Mouse (Mus musculus): Measurements from ENCODE around the gene Vps26a. TPM values are rescaled to one million over a fixed set of nuclear protein-coding genes. Genes with fewer than 3 reads are reported as not detected.

The Vps26a gene
- polyA plus RNA-seq, 1 experiment from 2014 or later: 57.5 TPM

DNA sequence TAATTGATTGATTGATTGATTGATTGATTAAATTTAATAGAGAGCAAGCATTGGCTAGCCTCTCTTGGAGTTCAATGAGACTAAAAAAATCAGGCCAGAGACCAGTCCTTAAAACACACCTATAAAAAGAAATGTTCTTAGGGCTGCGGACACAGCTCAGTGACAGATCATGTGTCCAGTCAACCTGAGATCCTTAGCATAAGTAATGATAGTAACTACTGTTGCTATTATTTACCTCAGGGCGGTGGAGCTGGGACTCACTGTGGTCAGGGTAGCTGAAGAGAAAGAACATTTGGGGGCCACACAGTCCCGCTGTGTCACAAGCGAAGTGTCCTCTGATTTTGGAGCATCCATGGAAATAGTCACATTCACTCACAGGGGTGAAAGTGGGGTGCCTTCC lies 26.2 kb upstream of the Vps26a start:
- H3K27ac ChIP-seq (ENCODE audit: low read depth, low read length): no peak overlapping the region
- WGBS: 91% methylated on average over 4 of the region's 4 CpGs
- H3K4me2 ChIP-seq (ENCODE audit: low read depth, low read length): no peak overlapping the region
- no peaks in the 10 kb centered on the region for H3K27me3 ChIP-seq (ENCODE audit: control insufficient read depth, insufficient read depth, low read length)
- H3K4me3 ChIP-seq (ENCODE audit: low read depth, low read length): no peak overlapping the region
- ATAC-seq (ENCODE audit: low read depth): no peak
- H3K4me1 ChIP-seq (ENCODE audit: control insufficient read depth, insufficient read depth, low read length): no peaks in the 10 kb centered on the region
- no peaks in the 10 kb centered on the region for H3K36me3 ChIP-seq (ENCODE audit: control insufficient read depth, insufficient read depth, low read length)
- H3K9me3 ChIP-seq (ENCODE audit: control insufficient read depth, low read length): no peaks in the 10 kb centered on the region
- no peak overlapping the region for H3K9ac ChIP-seq (replicated peaks; ENCODE audit: low read depth, low read length)

DNA sequence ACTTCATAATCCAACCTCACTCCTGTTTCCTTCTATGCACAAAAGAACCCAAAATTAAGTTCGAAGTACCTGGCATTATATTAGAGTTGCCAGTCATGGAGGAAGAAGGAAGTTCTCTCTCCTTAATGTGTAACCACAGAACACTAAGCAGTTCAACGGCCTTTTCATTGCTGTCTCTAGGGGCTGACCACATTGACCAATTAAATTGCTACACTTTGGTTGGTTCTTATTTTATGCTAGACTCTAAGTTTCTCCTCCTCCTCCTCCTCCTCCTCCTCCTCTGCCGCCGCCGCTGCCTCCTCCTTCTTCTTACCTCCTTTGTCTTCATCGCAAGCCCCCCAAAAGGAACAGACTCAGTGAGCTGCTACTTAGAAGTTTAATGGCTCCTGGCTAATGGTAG lies 24.9 kb upstream of the Vps26a start:
- H3K27ac ChIP-seq (ENCODE audit: low read depth, low read length): no peak overlapping the region
- 70% methylated on average over 6 of the region's 6 CpGs for WGBS
- no peaks in the 10 kb centered on the region for H3K9me3 ChIP-seq (ENCODE audit: control insufficient read depth, low read length)
- H3K4me3 ChIP-seq (ENCODE audit: low read depth, low read length): no peak overlapping the region
- H3K27me3 ChIP-seq (ENCODE audit: control insufficient read depth, insufficient read depth, low read length): no peaks in the 10 kb centered on the region
- H3K4me1 ChIP-seq (ENCODE audit: control insufficient read depth, insufficient read depth, low read length): no peaks in the 10 kb centered on the region
- no peaks in the 10 kb centered on the region for H3K36me3 ChIP-seq (ENCODE audit: control insufficient read depth, insufficient read depth, low read length)
- H3K4me2 ChIP-seq (ENCODE audit: low read depth, low read length): no peak overlapping the region
- ATAC-seq (ENCODE audit: low read depth): no peak
- H3K9ac ChIP-seq (replicated peaks; ENCODE audit: low read depth, low read length): no peak overlapping the region

DNA sequence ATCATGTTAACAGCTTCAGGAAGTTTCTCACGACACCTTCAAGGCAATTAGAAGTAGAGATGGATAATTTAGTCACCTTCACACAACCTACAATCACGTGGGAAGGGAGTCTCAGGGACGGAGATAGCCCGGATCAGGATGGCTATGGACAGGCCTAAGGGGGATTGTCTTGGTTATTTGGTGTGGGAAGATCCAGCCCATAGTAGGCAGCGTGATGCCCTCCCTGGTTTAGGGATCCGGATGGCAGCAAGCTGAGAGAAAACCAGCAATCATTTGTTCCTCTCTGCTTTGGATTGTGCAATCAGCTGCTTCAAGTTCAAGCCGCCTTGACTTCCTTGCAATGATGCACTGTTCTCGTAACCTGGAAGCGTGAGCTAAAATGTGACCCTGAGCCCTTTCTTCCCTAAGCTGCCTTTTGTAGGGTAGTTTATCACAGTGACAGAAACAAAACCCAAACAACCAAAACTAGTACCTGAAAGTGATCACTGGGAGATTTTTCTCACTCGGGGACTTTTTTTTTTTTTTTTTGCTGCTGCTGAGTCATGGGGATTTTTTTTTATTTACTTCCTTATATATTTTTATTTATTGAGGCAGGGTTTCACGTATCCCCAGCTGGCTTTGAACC lies 22.5 kb upstream of the Vps26a start:
- Histone ChIP-seq H3K36me3 (ENCODE audit: control insufficient read depth, insufficient read depth, low read length) (no peaks in the 10 kb centered on the region), H3K27me3 (ENCODE audit: control insufficient read depth, insufficient read depth, low read length) (no peaks in the 10 kb centered on the region), H3K4me1 (ENCODE audit: control insufficient read depth, insufficient read depth, low read length) (no peaks in the 10 kb centered on the region), H3K4me2 (ENCODE audit: low read depth, low read length) (no peak overlapping the region), H3K27ac (ENCODE audit: low read depth, low read length) (no peak overlapping the region), H3K9me3 (ENCODE audit: control insufficient read depth, low read length) (no peaks in the 10 kb centered on the region), H3K4me3 (ENCODE audit: low read depth, low read length) (no peak overlapping the region), H3K9ac (replicated peaks; ENCODE audit: low read depth, low read length) (no peak overlapping the region)
- ATAC-seq (ENCODE audit: low read depth): no peak
- 68% methylated on average over 11 of the region's 11 CpGs for WGBS

- 0 out of 2 replicates have a peak overlapping the region, but pooled peaks have one; percentile 23 for H3K27ac ChIP-seq (ENCODE audit: low read depth, low read length)
- WGBS: 12% methylated on average over 11 of the region's 11 CpGs
- no peak for ATAC-seq (ENCODE audit: low read depth)
- H3K4me1 ChIP-seq (ENCODE audit: control insufficient read depth, insufficient read depth, low read length): no peaks in the 10 kb centered on the region
- H3K36me3 ChIP-seq (ENCODE audit: control insufficient read depth, insufficient read depth, low read length): no peaks in the 10 kb centered on the region
- H3K9me3 ChIP-seq (ENCODE audit: control insufficient read depth, low read length): no peaks in the 10 kb centered on the region
- no peaks in the 10 kb centered on the region for H3K27me3 ChIP-seq (ENCODE audit: control insufficient read depth, insufficient read depth, low read length)
- peak overlapping the region; percentile 13; the same call in 1 of the 2 replicates for H3K4me3 ChIP-seq (ENCODE audit: low read depth, low read length)
- no peak overlapping the region for H3K9ac ChIP-seq (replicated peaks; ENCODE audit: low read depth, low read length)
- peak overlapping the region; percentile 43 for H3K4me2 ChIP-seq (ENCODE audit: low read depth, low read length)
Measured at GRCm38 (mm10) chr10:62508459-62508858, 21.9 kb upstream of the Vps26a start.

GRCm38 (mm10) chr10:62507591-62508308 lies 21.1 kb upstream of the Vps26a start:
- H3K9me3 ChIP-seq (ENCODE audit: control insufficient read depth, low read length): no peaks in the 10 kb centered on the region
- peak overlapping the region; percentile 13; the same call in 1 of the 2 replicates for H3K4me3 ChIP-seq (ENCODE audit: low read depth, low read length)
- peak overlapping the region; percentile 43; the same call in 1 of the 2 replicates for H3K4me2 ChIP-seq (ENCODE audit: low read depth, low read length)
- no peaks in the 10 kb centered on the region for H3K4me1 ChIP-seq (ENCODE audit: control insufficient read depth, insufficient read depth, low read length)
- H3K9ac ChIP-seq (replicated peaks; ENCODE audit: low read depth, low read length): no peak overlapping the region
- no peaks in the 10 kb centered on the region for H3K36me3 ChIP-seq (ENCODE audit: control insufficient read depth, insufficient read depth, low read length)
- H3K27ac ChIP-seq (ENCODE audit: low read depth, low read length): no peak overlapping the region
- WGBS: 19% methylated on average over 18 of the region's 18 CpGs
- no peak for ATAC-seq (ENCODE audit: low read depth)
- H3K27me3 ChIP-seq (ENCODE audit: control insufficient read depth, insufficient read depth, low read length): no peaks in the 10 kb centered on the region

GRCm38 (mm10) chr10:62507071-62507470 lies 20.5 kb upstream of the Vps26a start:
- 89% methylated on average over 4 of the region's 4 CpGs for WGBS
- H3K9me3 ChIP-seq (ENCODE audit: control insufficient read depth, low read length): no peaks in the 10 kb centered on the region
- H3K36me3 ChIP-seq (ENCODE audit: control insufficient read depth, insufficient read depth, low read length): no peaks in the 10 kb centered on the region
- no peak overlapping the region for H3K4me3 ChIP-seq (ENCODE audit: low read depth, low read length)
- no peak for ATAC-seq (ENCODE audit: low read depth)
- H3K4me2 ChIP-seq (ENCODE audit: low read depth, low read length): no peak overlapping the region
- H3K27me3 ChIP-seq (ENCODE audit: control insufficient read depth, insufficient read depth, low read length): no peaks in the 10 kb centered on the region
- H3K4me1 ChIP-seq (ENCODE audit: control insufficient read depth, insufficient read depth, low read length): no peaks in the 10 kb centered on the region
- no peak overlapping the region for H3K9ac ChIP-seq (replicated peaks; ENCODE audit: low read depth, low read length)
- H3K27ac ChIP-seq (ENCODE audit: low read depth, low read length): no peak overlapping the region

DNA sequence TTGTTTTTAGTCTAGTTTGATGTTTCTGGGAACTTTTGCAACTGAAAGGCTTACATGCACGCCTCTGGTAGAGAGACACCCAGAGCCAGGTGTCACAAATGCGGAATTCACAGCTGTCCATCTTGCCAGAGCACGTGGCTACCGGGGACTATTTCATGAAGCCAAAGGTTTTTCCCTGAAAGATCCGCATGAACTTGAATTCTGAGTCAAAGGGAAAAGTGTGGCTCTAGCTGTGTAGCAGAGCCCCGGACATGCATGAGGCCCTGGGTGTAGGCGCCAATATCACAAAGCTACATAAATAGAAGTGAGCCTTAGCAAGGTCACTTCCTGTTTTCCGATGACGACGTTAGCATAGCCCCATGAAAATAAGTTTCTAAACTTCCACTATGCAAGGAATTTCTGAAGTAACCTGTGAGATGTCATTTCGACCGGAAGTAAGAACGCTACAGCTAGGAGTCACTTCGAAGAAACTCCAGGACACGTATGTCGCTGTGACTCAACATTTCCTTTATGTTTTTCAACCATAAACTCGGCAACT lies 19.5 kb upstream of the Vps26a start:
- ATAC-seq (ENCODE audit: low read depth): no peak
- H3K4me1 ChIP-seq (ENCODE audit: control insufficient read depth, insufficient read depth, low read length): no peaks in the 10 kb centered on the region
- no peaks in the 10 kb centered on the region for H3K27me3 ChIP-seq (ENCODE audit: control insufficient read depth, insufficient read depth, low read length)
- no peak overlapping the region for H3K27ac ChIP-seq (ENCODE audit: low read depth, low read length)
- H3K9ac ChIP-seq (replicated peaks; ENCODE audit: low read depth, low read length): no peak overlapping the region
- H3K4me2 ChIP-seq (ENCODE audit: low read depth, low read length): no peak overlapping the region
- H3K36me3 ChIP-seq (ENCODE audit: control insufficient read depth, insufficient read depth, low read length): no peaks in the 10 kb centered on the region
- 87% methylated on average over 17 of the region's 17 CpGs for WGBS
- H3K4me3 ChIP-seq (ENCODE audit: low read depth, low read length): no peak overlapping the region
- no peaks in the 10 kb centered on the region for H3K9me3 ChIP-seq (ENCODE audit: control insufficient read depth, low read length)

GRCm38 (mm10) chr10:62505224-62505983 lies 18.8 kb upstream of the Vps26a start:
- Histone ChIP-seq H3K4me1 (ENCODE audit: control insufficient read depth, insufficient read depth, low read length) (no peaks in the 10 kb centered on the region), H3K9ac (replicated peaks; ENCODE audit: low read depth, low read length) (no peak overlapping the region), H3K9me3 (ENCODE audit: control insufficient read depth, low read length) (no peaks in the 10 kb centered on the region), H3K36me3 (ENCODE audit: control insufficient read depth, insufficient read depth, low read length) (no peaks in the 10 kb centered on the region), H3K4me3 (ENCODE audit: low read depth, low read length) (no peak overlapping the region), H3K27ac (ENCODE audit: low read depth, low read length) (no peak overlapping the region), H3K27me3 (ENCODE audit: control insufficient read depth, insufficient read depth, low read length) (no peaks in the 10 kb centered on the region), H3K4me2 (ENCODE audit: low read depth, low read length) (no peak overlapping the region)
- ATAC-seq (ENCODE audit: low read depth): no peak
- 85% methylated on average over 9 of the region's 9 CpGs for WGBS
